Mouse (Mus musculus) olfactory bulb, adult 2 months (tissue): Measurements from ENCODE around the gene Dnajb8.

Experiments
- CTCF ChIP-seq: fragments of 200-500 bp; IDR thresholded peaks from 2 replicates; pipeline ENCODE4 v1.5.1; 2012; ENCODE audit warnings: low read depth, mild to moderate bottlenecking, low read length, moderate library complexity; ENCODE audit not compliant: insufficient read depth
- POLR2A ChIP-seq: fragments of 200-500 bp; IDR thresholded peaks from 2 replicates; pipeline ENCODE4 v1.6.1; 2012; ENCODE audit warnings: mild to moderate bottlenecking, low read depth, low read length, moderate library complexity; ENCODE audit not compliant: insufficient read depth

DNA sequence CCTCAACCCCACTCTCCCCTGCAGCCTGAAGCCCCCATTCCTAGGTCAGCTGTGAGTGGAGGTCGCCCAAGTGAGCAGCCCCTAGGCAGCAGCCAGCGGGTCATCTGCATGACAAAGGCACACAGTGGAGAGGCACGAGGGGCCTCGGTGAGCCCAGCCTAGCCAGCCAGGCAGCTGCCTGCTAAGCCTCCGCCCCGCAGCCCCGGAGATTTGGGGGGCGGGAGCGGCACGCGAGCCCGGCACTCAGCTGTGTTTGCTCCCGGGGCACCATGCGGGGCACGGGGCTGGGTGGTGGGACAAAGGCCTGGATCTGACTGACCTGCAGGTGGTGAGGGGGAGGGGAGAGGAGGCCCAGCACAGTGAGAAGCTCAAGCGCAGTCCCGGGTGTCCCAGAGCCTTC is 13.9 kb downstream of the Dnajb8 start:
- no peak for TF ChIP-seq CTCF
- no peak for TF ChIP-seq POLR2A
